Mouse (Mus musculus): ENCODE results near the gene Zc3h18. TPM values are rescaled to one million over a fixed set of nuclear protein-coding genes. Genes with fewer than 3 reads are reported as not detected.

The Zc3h18 gene
- polyA plus RNA-seq, 1 experiment from 2014 or later = 45.8 TPM

DNA sequence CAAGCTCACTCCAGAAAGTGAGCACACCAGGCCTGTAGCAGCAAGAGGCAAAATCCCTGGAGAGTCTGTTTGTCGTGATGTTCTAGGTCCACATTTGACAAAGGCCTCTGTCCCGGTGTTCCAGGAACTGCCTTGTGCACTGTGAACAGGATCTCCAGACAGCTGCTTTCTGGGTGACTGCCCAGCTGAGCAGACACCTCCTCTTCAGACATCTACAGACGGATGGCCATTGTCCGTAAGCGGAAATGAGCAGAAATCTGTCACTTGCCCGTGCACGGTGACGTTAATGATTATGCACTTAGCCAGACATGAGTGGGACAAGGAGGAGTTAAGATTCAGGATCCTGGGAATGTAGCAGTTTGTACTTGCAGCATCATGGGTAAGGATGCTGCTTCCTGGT, 22.3 kb upstream of the Zc3h18 start:
- 88% methylated on average over 8 of the region's 8 CpGs for WGBS
- H3K4me2 ChIP-seq (ENCODE audit: low read depth, severe bottlenecking) = no peak overlapping the region

GRCm38 (mm10) chr8:122355642-122356606, 20.5 kb upstream of the Zc3h18 start:
- H3K4me2 ChIP-seq (ENCODE audit: low read depth, severe bottlenecking) = no peak overlapping the region
- no peaks in the 10 kb centered on the region for H3K4me1 ChIP-seq (ENCODE audit: control insufficient read depth, insufficient read depth, low read length)
- H3K4me3 ChIP-seq (ENCODE audit: low read depth, low read length) = no peak overlapping the region
- ATAC-seq (ENCODE audit: insufficient number of reproducible peaks, low FRiP score, low TSS enrichment, low read depth) (no peak), DNase-seq (ENCODE audit: low spot score) (no peak)
- no peaks in the 10 kb centered on the region for H3K9me3 ChIP-seq (ENCODE audit: control insufficient read depth, low read length)
- no peak overlapping the region for H3K27ac ChIP-seq (replicated peaks; ENCODE audit: low read depth, low read length)
- no peak overlapping the region for H3K9ac ChIP-seq (ENCODE audit: low read length)
- 67% methylated on average over 9 of the region's 9 CpGs for WGBS
- H3K27me3 ChIP-seq (ENCODE audit: control insufficient read depth, insufficient read depth, low read length) = no peaks in the 10 kb centered on the region
- no peaks in the 10 kb centered on the region for H3K36me3 ChIP-seq (ENCODE audit: control insufficient read depth, insufficient read depth, low read length)

More for the DNA sequence above, 22.3 kb upstream of the Zc3h18 start:
- Histone ChIP-seq H3K27me3 (ENCODE audit: control insufficient read depth, insufficient read depth, low read length) (no peaks in the 10 kb centered on the region), H3K4me1 (ENCODE audit: control insufficient read depth, insufficient read depth, low read length) (peaks cover 3% of the 10 kb centered on the region; the same call in 1 of the 2 replicates), H3K36me3 (ENCODE audit: control insufficient read depth, insufficient read depth, low read length) (no peaks in the 10 kb centered on the region), H3K9me3 (ENCODE audit: control insufficient read depth, low read length) (no peaks in the 10 kb centered on the region), H3K4me3 (ENCODE audit: low read depth, low read length) (no peak overlapping the region), H3K27ac (replicated peaks; ENCODE audit: low read depth, low read length) (no peak overlapping the region), H3K9ac (ENCODE audit: low read length) (no peak overlapping the region)
- ATAC-seq (ENCODE audit: insufficient number of reproducible peaks, low FRiP score, low TSS enrichment, low read depth) (no peak), DNase-seq (ENCODE audit: low spot score) (no peak)

GRCm38 (mm10) chr8:122357202-122357601, 19.2 kb upstream of the Zc3h18 start:
- Histone ChIP-seq H3K27me3 (ENCODE audit: control insufficient read depth, insufficient read depth, low read length) (no peaks in the 10 kb centered on the region), H3K9ac (ENCODE audit: low read length) (peak overlapping the region; percentile 13; the same call in 1 of the 2 replicates)
- ATAC-seq (ENCODE audit: insufficient number of reproducible peaks, low FRiP score, low TSS enrichment, low read depth) = no peak

GRCm38 (mm10) chr8:122357641-122358040, 18.8 kb upstream of the Zc3h18 start:
- H3K27ac ChIP-seq (replicated peaks; ENCODE audit: low read depth, low read length) = no peak overlapping the region
- H3K36me3 ChIP-seq (ENCODE audit: control insufficient read depth, insufficient read depth, low read length) = no peaks in the 10 kb centered on the region
- WGBS = 78% methylated on average over 5 of the region's 5 CpGs
- H3K9ac ChIP-seq (ENCODE audit: low read length) = no peak overlapping the region; the same call in 1 of the 2 replicates
- no peak for ATAC-seq (ENCODE audit: insufficient number of reproducible peaks, low FRiP score, low TSS enrichment, low read depth)
- no peak overlapping the region for H3K4me3 ChIP-seq (ENCODE audit: low read depth, low read length)
- no peaks in the 10 kb centered on the region for H3K4me1 ChIP-seq (ENCODE audit: control insufficient read depth, insufficient read depth, low read length)
- H3K27me3 ChIP-seq (ENCODE audit: control insufficient read depth, insufficient read depth, low read length) = no peaks in the 10 kb centered on the region
- H3K9me3 ChIP-seq (ENCODE audit: control insufficient read depth, low read length) = no peaks in the 10 kb centered on the region
- no peak overlapping the region for H3K4me2 ChIP-seq (ENCODE audit: low read depth, severe bottlenecking)
- DNase-seq (ENCODE audit: low spot score) = no peak

More at GRCm38 (mm10) chr8:122357202-122357601, 19.2 kb upstream of the Zc3h18 start:
- DNase-seq (ENCODE audit: low spot score) = no peak
- Histone ChIP-seq H3K4me1 (ENCODE audit: control insufficient read depth, insufficient read depth, low read length) (no peaks in the 10 kb centered on the region), H3K9me3 (ENCODE audit: control insufficient read depth, low read length) (no peaks in the 10 kb centered on the region), H3K4me2 (ENCODE audit: low read depth, severe bottlenecking) (no peak overlapping the region), H3K4me3 (ENCODE audit: low read depth, low read length) (no peak overlapping the region), H3K36me3 (ENCODE audit: control insufficient read depth, insufficient read depth, low read length) (no peaks in the 10 kb centered on the region), H3K27ac (replicated peaks; ENCODE audit: low read depth, low read length) (no peak overlapping the region)
- WGBS = 47% methylated on average over 11 of the region's 11 CpGs

DNA sequence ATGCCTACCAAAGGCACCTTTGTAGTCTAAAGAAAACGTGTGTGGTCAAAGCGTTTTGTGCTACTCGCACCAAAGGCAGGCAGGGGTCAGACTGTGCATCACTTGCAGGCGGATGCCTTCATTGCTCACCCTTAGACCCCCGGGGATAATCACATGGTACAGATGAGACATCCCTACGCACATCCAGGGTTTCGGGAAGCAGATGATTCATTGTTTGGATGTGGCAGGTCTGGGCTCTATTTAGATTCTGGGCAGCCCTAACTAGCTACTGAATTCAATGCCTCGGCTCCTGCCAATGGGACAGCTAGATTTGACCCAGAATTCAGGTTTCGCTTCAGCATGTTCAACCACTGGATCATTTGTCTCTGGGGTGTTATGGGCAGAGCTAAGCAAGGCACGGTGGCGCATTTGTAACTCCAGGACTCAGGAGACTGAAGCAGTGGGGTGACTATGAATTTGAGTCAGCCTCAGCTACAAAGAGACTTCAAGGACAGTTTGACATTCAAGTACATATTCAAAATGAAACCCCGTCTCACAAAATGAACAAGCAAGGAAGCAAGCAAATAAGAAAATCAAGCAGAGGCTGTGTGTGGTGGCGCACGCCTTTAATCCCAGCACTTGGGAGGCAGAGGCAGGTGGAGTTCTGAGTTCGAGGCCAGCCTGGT, 17.2 kb upstream of the Zc3h18 start:
- Histone ChIP-seq H3K4me3 (ENCODE audit: low read depth, low read length) (no peak overlapping the region), H3K9me3 (ENCODE audit: control insufficient read depth, low read length) (no peaks in the 10 kb centered on the region), H3K27ac (replicated peaks; ENCODE audit: low read depth, low read length) (no peak overlapping the region), H3K9ac (ENCODE audit: low read length) (no peak overlapping the region), H3K4me2 (ENCODE audit: low read depth, severe bottlenecking) (no peak overlapping the region), H3K4me1 (ENCODE audit: control insufficient read depth, insufficient read depth, low read length) (no peaks in the 10 kb centered on the region), H3K27me3 (ENCODE audit: control insufficient read depth, insufficient read depth, low read length) (no peaks in the 10 kb centered on the region), H3K36me3 (ENCODE audit: control insufficient read depth, insufficient read depth, low read length) (no peaks in the 10 kb centered on the region)
- WGBS = 81% methylated on average over 15 of the region's 15 CpGs
- DNase-seq (ENCODE audit: low spot score) (no peak), ATAC-seq (ENCODE audit: insufficient number of reproducible peaks, low FRiP score, low TSS enrichment, low read depth) (no peak)

DNA sequence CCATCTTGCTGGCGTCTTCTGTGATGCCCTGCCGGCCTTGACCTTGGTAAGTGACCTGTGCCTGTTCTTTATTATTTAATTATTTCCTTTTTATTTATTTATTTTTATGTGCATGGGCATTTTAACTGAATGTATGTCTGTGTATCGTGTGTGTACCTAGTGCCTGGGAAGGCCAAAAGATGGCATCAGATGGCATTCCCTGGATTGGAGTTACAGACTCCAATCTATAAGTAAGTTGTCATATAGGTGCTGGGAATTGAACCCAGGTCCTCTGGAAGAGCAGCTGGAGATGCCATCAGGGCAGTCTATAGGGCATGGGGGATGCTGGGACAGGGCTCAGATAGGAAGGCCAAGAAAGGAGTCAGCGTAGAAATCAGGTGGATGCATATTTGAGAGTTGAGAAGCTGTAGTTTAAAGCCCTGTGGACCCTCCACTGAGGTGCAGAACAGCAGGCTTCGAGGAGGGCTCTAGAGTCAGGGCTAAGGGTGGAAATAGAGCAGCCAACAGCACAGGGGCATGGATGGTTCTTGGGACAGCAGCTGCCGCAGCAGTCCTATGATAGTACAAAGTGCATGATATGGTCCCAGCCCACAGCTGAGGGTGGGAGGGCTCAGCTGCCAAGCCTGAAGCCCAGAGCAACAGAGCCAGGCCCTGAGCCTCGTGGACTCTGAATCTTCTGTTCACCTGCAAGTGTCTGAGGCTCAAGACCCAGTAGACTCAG, 15.6 kb upstream of the Zc3h18 start, which contains the start of gene Trhr2:
Gene Trhr2, minus strand, starts transcription at position 51 of the 721 bp plus-strand sequence.
- 79% methylated on average over 7 of the region's 7 CpGs for WGBS
- H3K27me3 ChIP-seq (ENCODE audit: control insufficient read depth, insufficient read depth, low read length) = no peaks in the 10 kb centered on the region
- no peak for DNase-seq (ENCODE audit: low spot score)

GRCm38 (mm10) chr8:122362271-122362670, 14.1 kb upstream of the Zc3h18 start:
- Histone ChIP-seq H3K4me2 (ENCODE audit: low read depth, severe bottlenecking) (no peak overlapping the region), H3K27ac (replicated peaks; ENCODE audit: low read depth, low read length) (no peak overlapping the region), H3K9me3 (ENCODE audit: control insufficient read depth, low read length) (no peaks in the 10 kb centered on the region), H3K36me3 (ENCODE audit: control insufficient read depth, insufficient read depth, low read length) (no peaks in the 10 kb centered on the region), H3K27me3 (ENCODE audit: control insufficient read depth, insufficient read depth, low read length) (no peaks in the 10 kb centered on the region), H3K4me3 (ENCODE audit: low read depth, low read length) (no peak overlapping the region), H3K4me1 (ENCODE audit: control insufficient read depth, insufficient read depth, low read length) (no peaks in the 10 kb centered on the region), H3K9ac (ENCODE audit: low read length) (no peak overlapping the region)
- WGBS = 38% methylated on average over 5 of the region's 5 CpGs
- DNase-seq (ENCODE audit: low spot score) = no peak
- no peak; the same call in 1 of the 2 replicates for ATAC-seq (ENCODE audit: insufficient number of reproducible peaks, low FRiP score, low TSS enrichment, low read depth)

More for the DNA sequence above, 15.6 kb upstream of the Zc3h18 start, which contains the start of gene Trhr2:
- Histone ChIP-seq H3K4me2 (ENCODE audit: low read depth, severe bottlenecking) (no peak within 1 kb of the TSS), H3K36me3 (ENCODE audit: control insufficient read depth, insufficient read depth, low read length) (no peaks in the 10 kb centered on the region), H3K9me3 (ENCODE audit: control insufficient read depth, low read length) (no peaks in the 10 kb centered on the region), H3K27ac (replicated peaks; ENCODE audit: low read depth, low read length) (no peak within 1 kb of the TSS), H3K4me3 (ENCODE audit: low read depth, low read length) (no peak within 1 kb of the TSS), H3K4me1 (ENCODE audit: control insufficient read depth, insufficient read depth, low read length) (no peaks in the 10 kb centered on the region), H3K9ac (ENCODE audit: low read length) (no peak within 1 kb of the TSS)
- ATAC-seq (ENCODE audit: insufficient number of reproducible peaks, low FRiP score, low TSS enrichment, low read depth) = no peak

DNA sequence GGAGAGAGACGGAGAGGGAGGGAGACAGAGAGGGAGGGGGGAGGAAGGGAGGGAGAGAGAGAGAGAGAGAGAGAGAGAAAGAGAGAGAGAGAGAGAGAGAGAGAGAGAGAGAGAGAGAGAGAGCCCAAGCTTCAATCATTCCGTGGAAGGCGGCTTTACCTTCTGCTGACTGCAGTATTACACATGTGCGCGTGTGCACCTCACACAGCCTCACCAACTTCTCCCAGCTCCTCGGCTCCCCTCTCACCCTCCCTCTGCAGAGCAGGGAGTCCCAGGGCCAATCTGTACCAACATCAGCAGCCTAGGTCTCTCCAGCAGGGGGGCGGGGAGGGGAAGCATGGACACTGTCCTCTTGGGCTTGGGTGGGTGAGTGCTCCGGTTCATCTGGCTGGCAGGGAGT, 13.4 kb upstream of the Zc3h18 start:
- Histone ChIP-seq H3K36me3 (ENCODE audit: control insufficient read depth, insufficient read depth, low read length) (no peaks in the 10 kb centered on the region), H3K4me1 (ENCODE audit: control insufficient read depth, insufficient read depth, low read length) (no peaks in the 10 kb centered on the region), H3K27me3 (ENCODE audit: control insufficient read depth, insufficient read depth, low read length) (no peaks in the 10 kb centered on the region), H3K4me3 (ENCODE audit: low read depth, low read length) (no peak overlapping the region), H3K4me2 (ENCODE audit: low read depth, severe bottlenecking) (no peak overlapping the region), H3K9me3 (ENCODE audit: control insufficient read depth, low read length) (no peaks in the 10 kb centered on the region), H3K27ac (replicated peaks; ENCODE audit: low read depth, low read length) (no peak overlapping the region), H3K9ac (ENCODE audit: low read length) (no peak overlapping the region)
- 26% methylated on average over 8 of the region's 8 CpGs for WGBS
- ATAC-seq (ENCODE audit: insufficient number of reproducible peaks, low FRiP score, low TSS enrichment, low read depth) (no peak), DNase-seq (ENCODE audit: low spot score) (no peak)

All from limb, embryonic 11.5 days (tissue).